Mouse (Mus musculus) liver, embryonic 16.5 days (tissue): ENCODE measurements at regions not wholly inside any gene's neighbourhood (a gene's known extent, or its start where the extent isn't known, plus 50 kb on each side); places are given as distances from the start of the nearest gene placed in this dataset.

ENCODE experiments used
- ATAC-seq: fragments of 200-750 bp; cut with Nextera tagmentation; 2 replicates; pipeline ENCODE4 v1.8.0; 2017; ENCODE audit warnings: low read depth, mild to moderate bottlenecking, moderate number of reproducible peaks, moderate library complexity
- H3K27ac ChIP-seq: fragments of 300-500 bp; sonication (generic); 2 replicates; pipeline ENCODE4 v1.5.1; 2014; ENCODE audit warnings: mild to moderate bottlenecking, low read length
- H3K27me3 ChIP-seq: fragments of 300-500 bp; sonication (generic); 2 replicates; pipeline ENCODE4 v1.6.1; 2014; ENCODE audit warnings: low read depth, low read length, mixed read lengths; ENCODE audit not compliant: control insufficient read depth, insufficient read depth
- H3K36me3 ChIP-seq: fragments of 300-500 bp; sonication (generic); 2 replicates; pipeline ENCODE4 v1.6.1; 2014; ENCODE audit warnings: mild to moderate bottlenecking; ENCODE audit not compliant: control insufficient read depth, insufficient read depth
- H3K4me1 ChIP-seq: fragments of 300-500 bp; sonication (generic); 2 replicates; pipeline ENCODE4 v1.6.1; 2014; ENCODE audit warnings: low read depth, low read length, mixed read lengths; ENCODE audit not compliant: control insufficient read depth
- H3K4me2 ChIP-seq: fragments of 300-500 bp; sonication (generic); 2 replicates; pipeline ENCODE4 v1.6.1; 2014; ENCODE audit warnings: low read depth, low read length, mixed read lengths
- H3K4me3 ChIP-seq: fragments of 300-500 bp; sonication (generic); 2 replicates; pipeline ENCODE4 v1.5.1; 2014; ENCODE audit warnings: low read depth, mild to moderate bottlenecking, low read length
- H3K9ac ChIP-seq: fragments of 300-500 bp; sonication (generic); 2 replicates; pipeline ENCODE4 v1.6.1; 2014; ENCODE audit warnings: low read depth, low read length
- H3K9me3 ChIP-seq: fragments of 300-500 bp; sonication (generic); replicated peaks from 2 replicates; pipeline ENCODE4 v1.6.1; 2016; ENCODE audit warnings: low read length; ENCODE audit not compliant: control insufficient read depth
- WGBS: fragments of 180-500 bp; shearing (Covaris S2); extraction: QIAGEN DNeasy Blood & Tissue Kit; methylation state at CpG from one replicate; pipeline ENCODE4 v1.1.7; 2014; ENCODE audit not compliant: insufficient replicate concordance; 5-methylcytosine and 5-hydroxymethylcytosine counted together

DNA sequence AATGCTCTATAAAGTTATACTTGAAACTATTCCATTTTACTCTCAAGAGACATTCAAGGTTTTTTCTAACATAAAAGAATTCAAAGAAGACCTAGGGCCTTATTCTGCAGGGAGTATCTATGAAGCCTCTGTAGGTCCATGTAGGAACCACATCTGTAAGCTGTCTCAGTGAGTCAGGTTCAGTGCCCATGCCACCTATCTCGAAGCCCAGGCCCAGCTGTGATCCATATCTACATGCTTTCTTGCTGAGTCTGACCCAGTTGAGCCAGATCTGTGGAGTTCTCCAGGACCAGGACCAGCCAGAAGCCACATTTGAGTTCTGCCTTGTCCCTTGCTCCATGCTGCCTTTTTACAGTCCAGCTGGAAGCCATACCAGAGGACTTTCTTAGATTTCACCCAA, 142.2 kb upstream of the Bmp4 start:
- Histone ChIP-seq H3K4me1 (peaks cover 40% of the 10 kb centered on the region), H3K36me3 (no peaks in the 10 kb centered on the region), H3K9me3 (no peaks in the 10 kb centered on the region), H3K27ac (0 out of 2 replicates have a peak overlapping the region, but pooled peaks have one; percentile 18), H3K9ac (no peak overlapping the region), H3K27me3 (no peaks in the 10 kb centered on the region), H3K4me2 (no peak overlapping the region), H3K4me3 (no peak overlapping the region)
- peak; percentile 39; the same call in 1 of the 2 replicates for ATAC-seq
- 44% methylated on average over 1 of the region's 1 CpGs for WGBS

DNA sequence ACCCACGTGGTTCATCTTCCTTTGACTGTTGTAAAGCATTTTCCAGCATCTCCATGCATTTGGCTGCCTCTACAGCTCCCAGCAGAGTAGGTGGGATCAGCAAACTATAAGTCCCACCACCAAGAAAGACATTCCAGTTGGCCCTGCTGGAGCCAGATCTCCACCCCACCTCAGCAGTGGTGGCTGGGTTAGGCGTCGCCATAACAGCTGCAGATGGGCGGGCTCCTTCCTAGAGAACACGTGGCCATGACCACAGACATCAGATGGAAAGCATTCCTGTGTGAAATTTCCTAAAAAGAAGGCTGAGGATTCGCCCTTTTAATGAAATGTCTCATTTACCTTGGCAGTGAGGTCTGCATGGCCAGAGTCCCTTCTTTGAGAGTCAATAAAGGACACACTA, 140.0 kb upstream of the Bmp4 start:
- Histone ChIP-seq H3K36me3 (no peaks in the 10 kb centered on the region), H3K9me3 (no peaks in the 10 kb centered on the region), H3K4me3 (no peak overlapping the region), H3K4me1 (peaks cover 23% of the 10 kb centered on the region), H3K9ac (no peak overlapping the region), H3K27ac (no peak overlapping the region), H3K4me2 (no peak overlapping the region), H3K27me3 (no peaks in the 10 kb centered on the region)
- 61% methylated on average over 6 of the region's 6 CpGs for WGBS
- ATAC-seq = peak; percentile 66

DNA sequence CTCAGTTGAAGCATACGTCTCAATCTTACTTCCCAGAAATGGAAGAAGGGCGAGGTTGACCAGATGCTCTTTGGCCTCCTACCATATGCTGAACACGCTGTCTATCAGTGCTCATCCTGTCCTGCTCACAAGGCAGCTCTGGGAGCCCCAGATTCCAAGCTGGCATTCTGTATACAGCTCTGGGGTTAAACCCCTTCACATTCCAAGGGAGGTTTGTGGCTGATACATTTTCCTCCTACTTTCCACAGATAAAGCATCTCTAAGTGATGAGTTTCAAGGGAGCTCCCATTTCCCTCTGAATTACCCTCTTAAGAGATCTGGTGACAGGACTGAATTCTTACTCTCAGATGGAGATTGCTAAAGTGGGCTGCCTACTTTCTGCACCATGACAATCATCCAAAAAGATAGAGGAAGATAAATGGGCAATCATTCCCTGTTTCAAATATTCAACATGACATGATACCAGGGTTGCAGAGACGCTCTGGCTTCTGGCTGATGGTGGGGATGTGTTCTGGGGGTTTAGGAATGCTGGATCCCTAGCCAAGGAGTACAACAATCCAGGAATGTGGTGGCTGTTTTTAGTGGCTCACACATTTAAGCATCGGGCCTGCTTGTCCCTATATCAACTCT, 138.7 kb upstream of the Bmp4 start:
- H3K9ac ChIP-seq = no peak overlapping the region
- WGBS = 66% methylated on average over 5 of the region's 5 CpGs

DNA sequence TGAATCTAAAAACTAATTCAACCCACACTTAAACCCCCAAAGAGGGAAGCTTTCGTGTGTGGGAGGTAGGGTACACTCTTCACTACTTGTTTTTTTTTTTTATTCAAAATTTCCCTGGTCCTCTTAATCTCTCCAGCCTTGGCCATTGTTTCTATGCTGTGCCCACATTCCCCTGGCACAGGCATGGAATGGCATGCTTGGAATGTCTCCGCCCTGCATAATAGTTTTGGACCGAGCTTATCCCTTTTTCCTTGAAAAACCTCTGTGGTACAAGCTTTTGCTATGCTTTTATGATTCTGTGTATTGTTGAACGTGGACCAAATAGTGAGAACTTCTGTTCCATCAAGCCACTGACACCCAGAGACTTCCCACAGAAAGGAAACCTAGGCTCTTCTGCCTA, 126.8 kb upstream of the Bmp4 start:
- Histone ChIP-seq H3K27ac (no peak overlapping the region), H3K27me3 (no peaks in the 10 kb centered on the region), H3K4me2 (no peak overlapping the region), H3K4me1 (no peaks in the 10 kb centered on the region), H3K9me3 (no peaks in the 10 kb centered on the region), H3K36me3 (no peaks in the 10 kb centered on the region), H3K4me3 (no peak overlapping the region), H3K9ac (no peak overlapping the region)
- no peak for ATAC-seq
- 57% methylated on average over 4 of the region's 4 CpGs for WGBS

More for the DNA sequence above, 138.7 kb upstream of the Bmp4 start:
- Histone ChIP-seq H3K36me3 (no peaks in the 10 kb centered on the region), H3K4me2 (no peak overlapping the region), H3K27ac (no peak overlapping the region), H3K4me3 (no peak overlapping the region), H3K4me1 (peaks cover 14% of the 10 kb centered on the region), H3K9me3 (no peaks in the 10 kb centered on the region), H3K27me3 (no peaks in the 10 kb centered on the region)
- ATAC-seq = no peak

DNA sequence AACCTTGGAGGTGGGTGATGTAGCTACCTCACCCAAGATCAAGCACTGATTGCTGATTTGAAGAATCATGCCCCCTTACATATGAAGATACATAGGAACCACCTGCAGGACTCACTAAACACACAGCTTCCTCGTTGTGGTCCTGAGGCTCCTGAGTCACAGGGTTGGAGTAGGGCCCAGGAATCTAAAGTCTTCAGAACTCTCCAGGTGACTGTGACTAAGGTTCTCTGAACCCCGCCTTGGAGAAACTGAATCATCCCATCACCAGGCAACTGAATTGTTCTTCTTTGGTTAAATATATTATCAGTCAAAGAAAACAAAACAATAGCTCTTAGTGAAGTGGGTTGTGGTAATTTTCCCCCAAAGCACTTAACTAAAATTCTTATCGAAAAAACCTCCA, 125.8 kb upstream of the Bmp4 start:
- Histone ChIP-seq H3K4me2 (no peak overlapping the region), H3K4me3 (no peak overlapping the region), H3K9ac (no peak overlapping the region), H3K27ac (no peak overlapping the region), H3K4me1 (no peaks in the 10 kb centered on the region), H3K27me3 (no peaks in the 10 kb centered on the region), H3K9me3 (no peaks in the 10 kb centered on the region), H3K36me3 (no peaks in the 10 kb centered on the region)
- ATAC-seq = no peak
- WGBS = 63% methylated on average over 3 of the region's 3 CpGs

DNA sequence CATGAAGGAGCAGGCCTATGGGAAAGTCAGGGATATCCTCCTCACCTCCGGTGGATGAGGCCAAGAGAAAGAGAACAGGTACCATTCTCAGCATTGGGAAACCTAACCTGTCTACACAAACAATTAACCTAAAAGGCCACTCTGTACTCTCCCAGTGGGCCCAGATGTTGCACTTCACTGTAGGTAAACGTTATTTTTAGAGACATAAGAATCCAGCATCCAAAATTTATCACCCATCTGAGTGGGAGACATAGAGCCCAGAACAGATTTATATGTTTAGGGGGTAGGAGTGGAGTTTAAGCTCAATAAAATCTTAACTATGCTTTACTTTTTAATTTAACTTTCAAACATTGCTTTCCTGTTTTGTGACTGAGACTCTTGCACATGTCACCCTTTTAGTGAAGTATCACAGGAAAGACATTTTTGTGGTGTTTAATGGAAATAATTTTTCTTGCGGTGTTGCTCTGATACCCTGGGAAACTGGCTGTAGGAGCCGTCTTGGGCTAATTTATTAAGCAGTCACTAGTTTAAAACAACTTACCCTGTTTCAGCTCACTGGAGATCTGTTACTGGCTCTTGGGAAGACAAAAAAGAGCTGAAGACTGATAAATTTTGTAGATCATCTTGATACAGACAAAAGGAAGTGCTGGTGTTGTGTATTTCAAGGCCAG, 123.9 kb upstream of the Bmp4 start:
- Histone ChIP-seq H3K36me3 (no peaks in the 10 kb centered on the region), H3K4me3 (no peak overlapping the region), H3K4me2 (no peak overlapping the region), H3K27ac (no peak overlapping the region), H3K9me3 (no peaks in the 10 kb centered on the region), H3K27me3 (no peaks in the 10 kb centered on the region), H3K4me1 (no peaks in the 10 kb centered on the region), H3K9ac (no peak overlapping the region)
- ATAC-seq = no peak
- 57% methylated on average over 4 of the region's 4 CpGs for WGBS

DNA sequence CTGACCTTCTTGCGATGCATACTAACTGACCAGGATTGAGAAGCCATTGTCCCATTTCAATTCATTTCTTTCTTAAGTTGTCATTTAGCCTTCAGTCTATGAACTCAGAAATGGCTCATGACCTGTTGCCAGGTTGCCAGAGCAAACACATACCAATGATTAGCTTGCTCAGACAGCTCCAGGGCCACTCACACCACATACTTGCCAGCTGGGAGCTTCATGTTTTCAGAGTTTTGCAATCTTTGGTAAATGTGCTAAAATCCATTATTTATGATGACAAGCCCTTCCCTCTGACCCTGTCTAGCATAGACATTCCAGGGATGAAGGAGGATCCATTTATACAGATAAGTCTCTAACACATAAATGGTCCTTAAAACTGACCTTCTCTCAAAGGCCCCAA, 121.6 kb upstream of the Bmp4 start:
- no peak overlapping the region for H3K4me3 ChIP-seq
- no peak overlapping the region for H3K9ac ChIP-seq
- H3K9me3 ChIP-seq = no peaks in the 10 kb centered on the region
- H3K27ac ChIP-seq = no peak overlapping the region
- 93% methylated on average over 1 of the region's 1 CpGs for WGBS
- H3K36me3 ChIP-seq = no peaks in the 10 kb centered on the region
- H3K27me3 ChIP-seq = no peaks in the 10 kb centered on the region
- H3K4me1 ChIP-seq = no peaks in the 10 kb centered on the region
- H3K4me2 ChIP-seq = no peak overlapping the region
- ATAC-seq = no peak

DNA sequence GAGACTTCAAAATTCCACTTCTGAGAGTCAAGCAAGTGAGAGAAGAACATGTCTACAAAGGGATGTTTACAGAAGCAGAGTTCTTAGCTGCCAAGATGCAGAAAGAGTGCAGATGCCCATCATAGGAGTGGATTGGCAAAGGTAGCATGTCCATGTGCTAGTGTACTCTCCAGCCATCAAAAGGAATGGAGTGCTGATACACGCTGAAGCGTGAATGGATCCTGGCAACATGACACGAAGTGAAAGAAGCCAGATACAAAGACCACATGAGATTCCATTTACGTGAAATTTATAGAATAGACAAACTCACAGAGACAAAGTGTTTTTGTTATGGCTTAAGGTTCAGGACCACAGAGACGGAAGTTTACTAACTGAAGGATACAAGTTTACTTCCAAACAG, 118.4 kb upstream of the Bmp4 start:
- 0 out of 2 replicates have a peak, but pooled peaks cover 2% of the 10 kb centered on the region for H3K9me3 ChIP-seq
- WGBS = 79% methylated on average over 5 of the region's 5 CpGs

DNA sequence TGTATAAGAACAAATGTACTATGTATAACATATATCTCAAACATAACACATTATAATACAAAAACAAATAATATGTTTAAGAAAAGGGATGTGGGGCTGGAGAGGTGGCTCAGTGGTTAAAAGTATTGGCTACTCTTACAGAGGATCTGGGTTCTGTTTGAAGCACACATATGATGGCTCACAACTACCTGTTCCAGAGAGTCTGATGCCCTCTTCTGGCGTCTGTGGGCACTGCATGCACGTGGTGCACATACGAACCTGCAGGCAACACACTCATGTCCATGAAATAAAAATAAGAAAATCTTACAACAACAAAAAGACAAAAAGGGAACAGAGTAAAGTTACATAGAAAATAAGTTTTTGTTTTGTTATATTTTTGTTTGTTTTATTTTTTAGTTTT, 114.8 kb upstream of the Bmp4 start:
- WGBS = 74% methylated on average over 3 of the region's 3 CpGs
- H3K4me1 ChIP-seq = no peaks in the 10 kb centered on the region
- H3K9ac ChIP-seq = no peak overlapping the region
- no peak overlapping the region for H3K4me2 ChIP-seq
- H3K9me3 ChIP-seq = 0 out of 2 replicates have a peak, but pooled peaks cover 2% of the 10 kb centered on the region
- H3K27me3 ChIP-seq = no peaks in the 10 kb centered on the region
- ATAC-seq = no peak
- H3K36me3 ChIP-seq = no peaks in the 10 kb centered on the region
- H3K4me3 ChIP-seq = no peak overlapping the region
- H3K27ac ChIP-seq = no peak overlapping the region

More for the DNA sequence above, 118.4 kb upstream of the Bmp4 start:
- H3K27ac ChIP-seq = no peak overlapping the region
- no peak for ATAC-seq
- no peak overlapping the region for H3K9ac ChIP-seq
- no peaks in the 10 kb centered on the region for H3K4me1 ChIP-seq
- no peak overlapping the region for H3K4me3 ChIP-seq
- H3K27me3 ChIP-seq = no peaks in the 10 kb centered on the region
- H3K4me2 ChIP-seq = no peak overlapping the region
- no peaks in the 10 kb centered on the region for H3K36me3 ChIP-seq
